Mouse (Mus musculus) C2C12 (cell line): ENCODE results near the gene Ermap. TPM values are rescaled to one million over a fixed set of nuclear protein-coding genes. Genes with fewer than 3 reads are reported as not detected.
A peak's percentile ranks its signal among the peaks of the same experiment; 100 is the strongest.

ENCODE experiments used
- H3K27me3 ChIP-seq: one replicate; pipeline ENCODE4 v1.6.1; 2011; ENCODE audit not compliant: control insufficient read depth, insufficient read depth, insufficient read length
- H3K36me3 ChIP-seq: one replicate; pipeline ENCODE4 v1.6.1; 2011; ENCODE audit not compliant: control insufficient read depth, insufficient read depth
- H3K4me3 ChIP-seq: one replicate; pipeline ENCODE4 v1.5.1; 2011; ENCODE audit warnings: mild to moderate bottlenecking, control low read depth; ENCODE audit not compliant: poor library complexity, insufficient read depth, severe bottlenecking
- H3K79me2 ChIP-seq: one replicate; pipeline ENCODE4 v1.6.1; 2011; ENCODE audit not compliant: control insufficient read depth, insufficient read depth
- H3K79me3 ChIP-seq: one replicate; pipeline ENCODE4 v1.6.1; 2011; ENCODE audit warnings: low read depth, control low read depth
- H3ac ChIP-seq: one replicate; pipeline ENCODE3; 2011; ENCODE audit warnings: low read depth; ENCODE audit not compliant: control insufficient read depth, insufficient read length
- CEBPB ChIP-seq: IDR thresholded peaks from one replicate; pipeline ENCODE4 v1.6.1; 2011; ENCODE audit warnings: low read depth, mild to moderate bottlenecking, control low read depth, moderate library complexity
- CTCF ChIP-seq: IDR thresholded peaks from one replicate; pipeline ENCODE4 v1.5.1; 2011; ENCODE audit not compliant: control insufficient read depth, insufficient read depth, insufficient read length
- FOSL1 ChIP-seq: IDR thresholded peaks from one replicate; pipeline ENCODE4 v1.8.0; 2011; ENCODE audit warnings: mild to moderate bottlenecking, low read length; ENCODE audit not compliant: poor library complexity, insufficient read depth, severe bottlenecking
- MAX ChIP-seq: IDR thresholded peaks from one replicate; pipeline ENCODE4 v1.6.1; 2011; ENCODE audit warnings: mild to moderate bottlenecking, control low read depth
- MYOD1 ChIP-seq: IDR thresholded peaks from one replicate; pipeline ENCODE4 v1.6.1; 2011; ENCODE audit warnings: low read depth; ENCODE audit not compliant: control insufficient read depth, insufficient read length
- MYOG ChIP-seq: IDR thresholded peaks from one replicate; pipeline ENCODE4 v1.6.1; 2011; ENCODE audit not compliant: control insufficient read depth, insufficient read length; ENCODE audit errors: extremely low read depth
- USF1 ChIP-seq: IDR thresholded peaks from one replicate; pipeline ENCODE4 v1.6.1; 2011; ENCODE audit warnings: low read depth, mild to moderate bottlenecking, control low read depth, moderate library complexity
- polyA plus RNA-seq: library from polyadenylated mRNA; unstranded; fragments of >200 nt; fragmentation: generic; extraction: Trizol; gene quantifications from one replicate; pipeline ENCODE4 v1.2.1, GENCODE M21; 2012; ENCODE audit warnings: missing spikeins

Ermap gene
- polyA plus RNA-seq, 1 experiment, result 0.01 TPM

GRCm38 (mm10) chr4:119180133-119180707, 9.6 kb downstream of the Ermap start:
- TF ChIP-seq USF1 (no peak), MYOG (no peak), CEBPB (no peak), CTCF (no peak), MYOD1 (no peak), FOSL1 (no peak), MAX (no peak)
- Histone ChIP-seq H3K27me3 (no peaks in the 10 kb centered on the region), H3K36me3 (no peaks in the 10 kb centered on the region), H3ac (no peak overlapping the region), H3K4me3 (no peak overlapping the region), H3K79me2 (no peaks in the 10 kb centered on the region), H3K79me3 (no peaks in the 10 kb centered on the region)

- Histone ChIP-seq H3K79me2 (peaks cover 5% of the 10 kb centered on the region), H3K36me3 (no peaks in the 10 kb centered on the region), H3K79me3 (no peaks in the 10 kb centered on the region), H3K4me3 (no peak overlapping the region), H3K27me3 (no peaks in the 10 kb centered on the region), H3ac (no peak overlapping the region)
- no peak for TF ChIP-seq USF1
- TF ChIP-seq MYOG, result no peak
- TF ChIP-seq CEBPB, result no peak
- no peak for TF ChIP-seq CTCF
- no peak for TF ChIP-seq FOSL1
- TF ChIP-seq MAX, result no peak
- TF ChIP-seq MYOD1, result no peak
Observed at GRCm38 (mm10) chr4:119178331-119178730, 11.5 kb downstream of the Ermap start.

GRCm38 (mm10) chr4:119177702-119178101, 12.1 kb downstream of the Ermap start:
- Histone ChIP-seq H3K36me3 (no peaks in the 10 kb centered on the region), H3K27me3 (no peaks in the 10 kb centered on the region), H3ac (no peak overlapping the region), H3K79me2 (peaks cover 11% of the 10 kb centered on the region), H3K4me3 (no peak overlapping the region), H3K79me3 (no peaks in the 10 kb centered on the region)
- TF ChIP-seq CEBPB (no peak), MAX (no peak), USF1 (no peak), FOSL1 (no peak), MYOD1 (no peak)

GRCm38 (mm10) chr4:119173851-119174453, 15.9 kb downstream of the Ermap start, which contains the start of gene Zfp691:
Gene Zfp691 (minus strand): TSS chr4:119174195.
- no peaks in the 10 kb centered on the region for H3K36me3 ChIP-seq
- peak within 1 kb of the TSS; percentile 84 for H3ac ChIP-seq
- H3K27me3 ChIP-seq, result no peaks in the 10 kb centered on the region
- peak within 1 kb of the TSS; percentile 52 for H3K4me3 ChIP-seq
- peaks cover 13% of the 10 kb centered on the region for H3K79me2 ChIP-seq
- no peaks in the 10 kb centered on the region for H3K79me3 ChIP-seq
- TF ChIP-seq CEBPB, result no peak
- peak; percentile 10 for TF ChIP-seq MAX
- no peak for TF ChIP-seq FOSL1
- no peak for TF ChIP-seq USF1

- no peaks in the 10 kb centered on the region for H3K79me3 ChIP-seq
- no peaks in the 10 kb centered on the region for H3K36me3 ChIP-seq
- H3K79me2 ChIP-seq, result peaks cover 13% of the 10 kb centered on the region
- TF ChIP-seq MYOG (no peak), MAX (no peak), CEBPB (no peak), USF1 (no peak), CTCF (no peak), MYOD1 (no peak)
- peak overlapping the region; percentile 52 for H3K4me3 ChIP-seq
- H3ac ChIP-seq, result peak overlapping the region; percentile 84
- H3K27me3 ChIP-seq, result no peaks in the 10 kb centered on the region
Observed at GRCm38 (mm10) chr4:119172919-119173650, 16.7 kb downstream of the Ermap start.
